Comparison of ENCODE assay signal across 8 mouse cellular contexts in the genomic region with DNA sequence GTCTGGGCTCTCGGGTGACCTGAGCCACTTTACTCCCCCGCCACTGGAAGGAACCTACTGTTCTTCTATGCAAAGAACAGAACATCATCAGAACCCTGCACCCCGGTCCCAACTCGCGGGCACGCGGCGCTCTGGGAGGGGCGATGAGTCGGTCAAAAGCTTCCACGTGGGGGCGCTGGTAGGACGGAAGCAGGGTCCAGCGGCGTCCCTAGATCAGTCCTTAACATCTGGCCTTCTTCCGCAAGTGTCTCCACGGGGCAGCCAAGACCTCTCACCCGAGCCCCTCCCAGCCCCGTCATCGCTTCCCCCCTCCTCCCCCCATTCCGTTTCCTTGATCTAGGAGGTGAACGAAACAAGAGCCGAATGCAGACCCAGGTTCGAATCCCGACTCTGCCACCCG. TPM values are rescaled to one million over a fixed set of nuclear protein-coding genes. Genes with fewer than 3 reads are reported as not detected.
DNase-seq lines count a peak whose midpoint lies in the region; ATAC-seq lines count a peak whose summit lies in the region.

No protein-coding gene starts in this region.

- H3K27ac ChIP-seq in hindbrain, embryonic 15.5 days (replicated peaks), result no peak overlapping the region; the same call in 1 of the 2 replicates

- H3K27me3 ChIP-seq in hindbrain, embryonic 15.5 days, result peaks cover 4% of the 10 kb centered on the region; the same call in 1 of the 2 replicates

- H3K4me1 ChIP-seq in hindbrain, embryonic 15.5 days (replicated peaks), result peaks cover 16% of the 10 kb centered on the region

- under 1% methylated on average over 26 of the region's 26 CpGs for WGBS in hindbrain, embryonic 15.5 days

- peak overlapping the region; percentile 47 for H3K4me3 ChIP-seq in hindbrain, embryonic 15.5 days

- ATAC-seq in hindbrain, embryonic 15.5 days (ENCODE audit: low FRiP score, low read depth), result no peak
- ATAC-seq in megakaryocyte-erythroid progenitor cell, adult 5-6 weeks (replicated peaks; ENCODE audit: low FRiP score, low TSS enrichment, poor library complexity, severe bottlenecking), result peak; percentile 54

- peak; percentile 65 for DNase-seq in T-cell, adult 2 months (ENCODE audit: low spot score)
- DNase-seq in cerebellum, postnatal 4 days (ENCODE audit: low spot score in 2 of 2), result peak; percentile 66 to 82
- DNase-seq in gastrocnemius, adult 18-20 months (ENCODE audit: low spot score), result peak; percentile 84
- peak; percentile 43 to 46 for DNase-seq in left cerebral cortex, postnatal 25 days (ENCODE audit: low spot score in 2 of 2)
- peak; percentile 82 for DNase-seq in right cerebral cortex, postnatal 14 days
- peak; percentile 85 for DNase-seq in urinary bladder, postnatal 25 days (ENCODE audit: low spot score)

- peak overlapping the region; percentile 85 for H3K4me2 ChIP-seq in hindbrain, embryonic 15.5 days

- H3K9me3 ChIP-seq in hindbrain, embryonic 15.5 days, result no peaks in the 10 kb centered on the region

- intact Hi-C loops in left cerebral cortex, postnatal 25 days (cut with DNase I), result loop anchor here (2.0 to 10.0 kb wide), 4 partner anchors 34 to 262 kb away; a partner anchor contains a TSS

- no peaks in the 10 kb centered on the region for H3K36me3 ChIP-seq in hindbrain, embryonic 15.5 days

- H3K9ac ChIP-seq in hindbrain, embryonic 15.5 days, result peak overlapping the region; percentile 56

RNA-seq across cellular contexts. Expression of a gene that starts 2.8 kb away (rescaled TPM):
- total RNA-seq in gastrocnemius, adult 18-20 months (2021), result not detected
- not detected in 2 replicates for polyA plus RNA-seq in hindbrain, embryonic 15.5 days (2015; fragmentation: Nextera tagmentation; extraction: Ambion mirVana)
- not detected for total RNA-seq in left cerebral cortex, postnatal 25 days (2021)
- total RNA-seq in megakaryocyte-erythroid progenitor cell, adult 5-6 weeks (2014; fragmentation: Nextera tagmentation), result not detected in 2 replicates
- total RNA-seq in megakaryocyte-erythroid progenitor cell, adult 5-6 weeks (2017), result not detected in 2 replicates

RNA-seq across cellular contexts. Expression of a gene that starts 51.6 kb away (rescaled TPM):
- 10 to 100 TPM; 19.7 to 23.9 TPM for total RNA-seq in gastrocnemius, adult 18-20 months (2021)
- 60.5 and 66.2 TPM in 2 replicates for polyA plus RNA-seq in hindbrain, embryonic 15.5 days (2015; fragmentation: Nextera tagmentation; extraction: Ambion mirVana)
- total RNA-seq in left cerebral cortex, postnatal 25 days (2021), result 10 to 100 TPM; 67.5 to 70.1 TPM
- total RNA-seq in megakaryocyte-erythroid progenitor cell, adult 5-6 weeks (2014; fragmentation: Nextera tagmentation), result 62.2 and 67.6 TPM in 2 replicates
- 60.5 and 78.9 TPM in 2 replicates for total RNA-seq in megakaryocyte-erythroid progenitor cell, adult 5-6 weeks (2017)
